Mouse (Mus musculus) MEL (cell line): Measurements from ENCODE around the gene Vash2.

Source experiments
- CTCF ChIP-seq, 3 experiments: IDR thresholded peaks in 2 of 3; conservative IDR thresholded peaks in 1 of 3; 2 replicates each; pipeline ENCODE4 v1.5.1; 2011 to 2012; ENCODE audit warnings: low read length in 3 of 3, low read depth in 2 of 3, mild to moderate bottlenecking in 2 of 3, improper control_type of control experiment in 1 of 3, inconsistent platforms in 1 of 3, mixed read lengths in 1 of 3, moderate library complexity in 1 of 3; ENCODE audit not compliant: control insufficient read depth in 1 of 3, insufficient read depth in 1 of 3, poor library complexity in 1 of 3, severe bottlenecking in 1 of 3
- GABPA ChIP-seq: IDR thresholded peaks from 2 replicates; pipeline ENCODE4 v1.6.1; 2012; ENCODE audit warnings: low read depth, mild to moderate bottlenecking, inconsistent platforms, low read length, improper control_type of control experiment, moderate library complexity
- MAX ChIP-seq: IDR thresholded peaks from 2 replicates; pipeline ENCODE4 v1.6.1; 2011; ENCODE audit warnings: low read length, improper control_type of control experiment
- MEF2A ChIP-seq: IDR thresholded peaks from 2 replicates; pipeline ENCODE4 v1.6.1; 2014; ENCODE audit warnings: low read depth, mild to moderate bottlenecking, inconsistent platforms, low read length, improper control_type of control experiment; ENCODE audit not compliant: poor library complexity, insufficient replicate concordance, severe bottlenecking; ENCODE audit errors: extremely low read depth
- MXI1 ChIP-seq: IDR thresholded peaks from 2 replicates; pipeline ENCODE4 v1.6.1; 2011; ENCODE audit warnings: mild to moderate bottlenecking, low read depth, low read length, improper control_type of control experiment
- NRF1 ChIP-seq: IDR thresholded peaks from 2 replicates; pipeline ENCODE4 v1.6.1; 2014; ENCODE audit warnings: low read depth, mild to moderate bottlenecking, inconsistent platforms, low read length, improper control_type of control experiment, moderate library complexity; ENCODE audit not compliant: poor library complexity, insufficient read depth, severe bottlenecking
- POLR2AphosphoS5 ChIP-seq: IDR thresholded peaks from 2 replicates; pipeline ENCODE4 v1.6.1; 2012; ENCODE audit warnings: low read depth, borderline replicate concordance, mild to moderate bottlenecking, inconsistent platforms, low read length, moderate library complexity, mixed read lengths
- USF1 ChIP-seq: IDR thresholded peaks from 2 replicates; pipeline ENCODE4 v1.6.1; 2014; ENCODE audit warnings: low read depth, mild to moderate bottlenecking, inconsistent platforms, low read length, improper control_type of control experiment, moderate library complexity

DNA sequence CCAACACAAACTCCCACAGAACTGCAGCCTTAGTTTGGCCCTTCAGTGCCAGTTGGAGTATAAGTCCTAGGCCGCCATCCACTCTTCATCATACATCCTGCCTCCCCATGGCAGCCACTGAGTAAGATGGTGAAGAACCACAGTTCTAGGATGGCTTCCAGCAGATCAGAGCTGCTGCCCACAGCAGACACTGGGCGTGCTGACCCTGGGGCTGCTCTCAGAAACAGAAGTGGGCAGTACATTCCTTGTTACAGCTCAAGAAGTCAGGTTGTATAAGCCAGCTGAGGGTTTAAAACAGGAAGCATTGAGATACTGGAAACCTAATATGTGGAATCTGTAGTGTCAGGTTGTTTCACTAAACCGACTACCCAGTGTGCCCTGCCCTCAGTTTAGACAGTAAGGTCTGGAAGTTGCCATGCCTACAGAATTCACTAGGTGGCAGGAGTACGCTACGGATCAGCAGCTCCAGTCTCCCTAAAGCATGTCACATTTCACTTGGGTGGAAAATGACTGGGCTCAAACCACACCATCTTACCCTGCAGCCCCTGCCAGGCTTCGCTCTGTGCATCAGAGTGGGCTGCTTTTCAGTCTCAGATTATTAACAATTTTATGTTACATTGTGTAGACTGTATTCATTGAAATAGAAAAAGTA lies 34.9 kb downstream of the Vash2 start:
- TF ChIP-seq MAX (no peak), USF1 (no peak), CTCF (IDR thresholded peaks at IDR 0.05 in 2 of 3, conservative IDR thresholded peaks at IDR 0.05 in 1 of 3; ENCODE audit: control insufficient read depth in 1 of 3, insufficient read depth in 1 of 3, low read depth in 2 of 3, low read length in 3 of 3, poor library complexity in 1 of 3, severe bottlenecking in 1 of 3) (peak; percentile 74 to 91 (median 87)), GABPA (no peak), MXI1 (0 out of 2 replicates have a peak, but pooled peaks have one; percentile 32), POLR2AphosphoS5 (no peak), NRF1 (no peak), MEF2A (no peak)
